Mouse (Mus musculus): ENCODE measurements around the gene Aaed1. TPM values are rescaled to one million over a fixed set of nuclear protein-coding genes. Genes with fewer than 3 reads are reported as not detected.
A peak's percentile ranks its signal among the peaks of the same experiment; 100 is the strongest.
"Not testable (repeated sequence)": the region's sequence is repeated elsewhere in the genome, so short reads cannot be mapped to it uniquely, and the experiment has no call there.

The Aaed1 gene
- polyA plus RNA-seq, 1 experiment from 2014 or later, result 51.9 TPM

DNA sequence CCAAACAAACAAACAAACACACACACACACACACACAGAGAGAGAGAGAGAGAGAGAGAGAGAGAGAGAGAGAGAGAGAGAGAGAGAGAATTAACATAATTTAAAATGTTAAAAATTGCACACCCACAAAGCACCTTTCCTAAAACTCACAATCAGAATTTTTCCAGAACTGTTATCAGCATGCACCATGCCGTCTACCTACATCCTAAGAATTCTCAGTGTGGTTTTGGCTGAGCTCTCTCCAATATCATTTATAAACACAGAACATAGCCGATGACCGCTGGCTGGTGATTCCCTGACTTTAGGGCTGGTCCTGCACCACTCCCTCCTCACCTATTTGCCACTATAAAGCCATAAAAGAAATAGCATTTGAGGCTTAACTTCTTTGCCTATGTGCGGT, 44.1 kb downstream of the Aaed1 start:
- H3K27ac ChIP-seq (ENCODE audit: low read depth), result no peak overlapping the region
- DNase-seq, result no peak
- whole genome bisulfite sequencing, result 71% methylated on average over 4 of the region's 4 CpGs
- H3K4me1 ChIP-seq (ENCODE audit: insufficient read depth), result no peaks in the 10 kb centered on the region
- H3K9ac ChIP-seq, result no peak overlapping the region
- no peaks in the 10 kb centered on the region for H3K36me3 ChIP-seq (ENCODE audit: insufficient read depth)
- no peak overlapping the region for H3K4me3 ChIP-seq (ENCODE audit: low read depth, low read length)
- no peaks in the 10 kb centered on the region for H3K27me3 ChIP-seq (ENCODE audit: insufficient read depth, low read length)
- H3K4me2 ChIP-seq, result no peak overlapping the region
- H3K9me3 ChIP-seq (ENCODE audit: low read depth, low read length), result no peaks in the 10 kb centered on the region
- no peak for ATAC-seq (ENCODE audit: insufficient read depth)
- TF ChIP-seq CTCF (IDR thresholded peaks at IDR 0.05; ENCODE audit: low read depth), result no peak

DNA sequence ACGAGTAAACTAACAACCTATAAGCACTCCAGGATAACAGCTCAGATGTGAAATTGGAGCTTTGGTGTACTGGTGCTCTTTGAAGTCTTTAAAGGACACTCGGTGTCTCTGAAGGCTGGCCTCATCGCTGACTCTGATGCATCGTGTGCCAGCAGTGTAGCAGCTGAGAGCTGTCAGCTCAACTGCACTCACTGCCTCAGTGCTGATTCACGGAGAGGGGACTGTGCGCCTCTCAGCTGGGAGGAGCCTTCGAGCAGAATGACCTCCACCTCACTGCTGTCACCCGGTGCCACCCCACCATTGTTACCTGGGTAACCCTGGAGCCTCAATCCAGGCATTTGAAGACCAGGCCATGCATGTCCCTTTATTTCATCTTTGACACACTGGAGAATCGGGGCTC, 45.4 kb downstream of the Aaed1 start:
- no peak for TF ChIP-seq CTCF (IDR thresholded peaks at IDR 0.05; ENCODE audit: low read depth)
- H3K36me3 ChIP-seq (ENCODE audit: insufficient read depth), result no peaks in the 10 kb centered on the region
- H3K9ac ChIP-seq, result 0 out of 2 replicates have a peak overlapping the region, but pooled peaks have one; percentile 14
- no peak overlapping the region for H3K4me3 ChIP-seq (ENCODE audit: low read depth, low read length)
- no peaks in the 10 kb centered on the region for H3K27me3 ChIP-seq (ENCODE audit: insufficient read depth, low read length)
- H3K27ac ChIP-seq (ENCODE audit: low read depth), result no peak overlapping the region
- no peaks in the 10 kb centered on the region for H3K9me3 ChIP-seq (ENCODE audit: low read depth, low read length)
- no peak overlapping the region for H3K4me2 ChIP-seq
- no peaks in the 10 kb centered on the region for H3K4me1 ChIP-seq (ENCODE audit: insufficient read depth)
- WGBS, result 16% methylated on average over 9 of the region's 9 CpGs
- DNase-seq (peak; percentile 67), ATAC-seq (ENCODE audit: insufficient read depth) (peak; percentile 85)

DNA sequence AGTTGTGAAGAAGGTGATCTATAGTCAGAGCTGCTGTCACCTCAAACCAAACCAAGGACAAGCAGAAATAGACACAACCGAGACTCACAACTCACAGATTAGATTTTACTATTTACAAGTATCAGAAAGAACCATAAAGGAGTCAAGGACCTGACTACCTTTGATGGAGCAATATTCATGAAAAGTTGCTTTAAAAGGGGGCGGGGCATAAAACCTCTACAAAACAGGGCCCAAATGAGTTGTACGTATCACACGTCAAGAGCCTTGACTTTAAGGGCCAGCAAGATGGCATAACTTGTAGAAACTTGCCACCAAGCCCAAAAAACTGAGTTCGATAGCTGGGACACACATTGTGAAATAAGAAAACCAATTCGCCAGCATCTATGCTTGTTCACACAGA, 47.9 kb downstream of the Aaed1 start:
- DNase-seq (no peak), ATAC-seq (ENCODE audit: insufficient read depth) (no peak)
- Histone ChIP-seq H3K4me1 (ENCODE audit: insufficient read depth) (no peaks in the 10 kb centered on the region), H3K4me3 (ENCODE audit: low read depth, low read length) (no peak overlapping the region), H3K27me3 (ENCODE audit: insufficient read depth, low read length) (no peaks in the 10 kb centered on the region), H3K9me3 (ENCODE audit: low read depth, low read length) (no peaks in the 10 kb centered on the region), H3K4me2 (no peak overlapping the region), H3K27ac (ENCODE audit: low read depth) (no peak overlapping the region), H3K36me3 (ENCODE audit: insufficient read depth) (no peaks in the 10 kb centered on the region), H3K9ac (no peak overlapping the region)
- TF ChIP-seq CTCF (IDR thresholded peaks at IDR 0.05; ENCODE audit: low read depth), result no peak
- 91% methylated on average over 6 of the region's 6 CpGs for WGBS

DNA sequence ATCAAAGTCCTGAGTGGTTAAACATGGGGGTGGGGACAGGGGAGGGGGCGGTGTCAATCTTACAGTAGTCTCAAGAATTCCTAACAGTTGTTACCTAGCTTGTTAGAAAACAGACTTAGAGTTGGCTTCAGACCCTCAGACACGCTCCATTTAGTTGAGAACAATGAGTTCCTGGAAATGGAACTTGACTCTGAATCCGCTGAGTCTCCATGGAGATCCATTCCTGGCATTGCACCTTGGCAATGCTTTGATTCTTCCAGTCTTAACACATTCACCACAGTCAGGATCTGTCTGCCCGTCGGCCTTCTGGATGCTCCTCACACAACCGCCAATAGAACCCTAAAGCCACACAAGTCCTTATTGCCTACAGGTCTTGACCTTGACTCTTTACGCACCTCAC, 52.6 kb downstream of the Aaed1 start:
- no peak for TF ChIP-seq CTCF (IDR thresholded peaks at IDR 0.05; ENCODE audit: low read depth)
- WGBS, result 86% methylated on average over 7 of the region's 7 CpGs
- no peak for DNase-seq

DNA sequence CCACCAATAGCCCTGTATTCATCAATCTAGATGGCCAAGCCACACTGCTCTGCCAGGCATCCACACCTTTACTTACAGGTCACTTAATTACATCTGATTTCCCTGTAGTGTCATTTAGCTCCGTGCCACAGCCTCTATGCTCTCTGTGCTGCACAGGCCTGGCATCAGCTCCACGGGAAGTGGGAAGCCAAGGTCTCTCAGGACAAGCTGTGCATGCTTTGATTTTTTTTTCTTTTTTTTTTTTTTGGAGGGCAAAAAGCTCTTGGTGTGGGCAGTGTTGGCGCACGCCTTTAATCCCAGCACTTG, 54.0 kb downstream of the Aaed1 start:
- Histone ChIP-seq H3K9ac (no peak overlapping the region), H3K4me3 (ENCODE audit: low read depth, low read length) (no peak overlapping the region), H3K27me3 (ENCODE audit: insufficient read depth, low read length) (no peaks in the 10 kb centered on the region), H3K9me3 (ENCODE audit: low read depth, low read length) (no peaks in the 10 kb centered on the region), H3K4me2 (no peak overlapping the region), H3K36me3 (ENCODE audit: insufficient read depth) (no peaks in the 10 kb centered on the region), H3K27ac (ENCODE audit: low read depth) (no peak overlapping the region), H3K4me1 (ENCODE audit: insufficient read depth) (no peaks in the 10 kb centered on the region)
- TF ChIP-seq CTCF (IDR thresholded peaks at IDR 0.05; ENCODE audit: low read depth), result no peak
- DNase-seq, result no peak
- 78% methylated on average over 4 of the region's 4 CpGs for WGBS
- no peak for ATAC-seq (ENCODE audit: insufficient read depth)

More for the DNA sequence above, 52.6 kb downstream of the Aaed1 start:
- Histone ChIP-seq H3K9ac (no peak overlapping the region), H3K27me3 (ENCODE audit: insufficient read depth, low read length) (no peaks in the 10 kb centered on the region), H3K27ac (ENCODE audit: low read depth) (no peak overlapping the region), H3K4me2 (no peak overlapping the region), H3K4me3 (ENCODE audit: low read depth, low read length) (no peak overlapping the region), H3K36me3 (ENCODE audit: insufficient read depth) (no peaks in the 10 kb centered on the region), H3K4me1 (ENCODE audit: insufficient read depth) (no peaks in the 10 kb centered on the region), H3K9me3 (ENCODE audit: low read depth, low read length) (no peaks in the 10 kb centered on the region)
- no peak for ATAC-seq (ENCODE audit: insufficient read depth)

DNA sequence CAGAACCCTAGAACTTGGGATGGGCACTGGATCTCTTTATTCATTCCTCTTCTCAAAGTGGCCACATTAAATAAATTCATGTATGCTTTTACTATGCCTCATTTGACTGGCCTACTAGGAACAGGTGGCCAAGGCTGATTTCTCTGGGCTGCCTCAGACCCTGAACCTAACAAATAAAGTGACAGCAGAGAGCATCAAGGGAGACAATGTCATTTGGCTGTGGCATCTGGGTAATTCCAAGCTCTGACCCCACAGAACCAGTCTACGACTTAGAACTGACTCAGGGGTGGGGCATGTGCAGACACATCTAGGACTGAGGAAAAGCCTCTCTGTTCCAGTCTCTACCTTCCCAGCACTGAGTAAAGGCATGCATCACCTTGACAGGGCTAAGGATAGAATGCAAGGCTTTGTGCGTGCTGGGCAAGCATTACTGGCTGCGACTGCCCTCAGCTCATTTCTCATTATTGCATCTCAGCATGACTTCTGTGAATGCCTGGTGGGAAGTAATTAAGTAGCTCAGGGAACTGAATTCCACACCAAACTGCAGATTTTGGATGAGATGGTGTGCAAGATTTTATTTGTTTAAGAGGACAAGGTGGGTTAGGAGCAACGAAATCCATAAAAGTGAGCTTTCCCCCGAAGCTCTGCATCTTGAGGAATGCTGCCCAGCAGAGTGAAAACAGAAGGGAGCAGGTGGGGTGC, 54.5 kb downstream of the Aaed1 start:
- DNase-seq (no peak), ATAC-seq (ENCODE audit: insufficient read depth) (no peak)
- WGBS, result 49% methylated on average over 5 of the region's 5 CpGs
- TF ChIP-seq CTCF (IDR thresholded peaks at IDR 0.05; ENCODE audit: low read depth), result no peak
- no peak overlapping the region for H3K4me3 ChIP-seq (ENCODE audit: low read depth, low read length)
- H3K36me3 ChIP-seq (ENCODE audit: insufficient read depth), result no peaks in the 10 kb centered on the region
- no peak overlapping the region for H3K27ac ChIP-seq (ENCODE audit: low read depth)
- no peaks in the 10 kb centered on the region for H3K27me3 ChIP-seq (ENCODE audit: insufficient read depth, low read length)
- H3K4me2 ChIP-seq, result no peak overlapping the region
- no peaks in the 10 kb centered on the region for H3K9me3 ChIP-seq (ENCODE audit: low read depth, low read length)
- H3K4me1 ChIP-seq (ENCODE audit: insufficient read depth), result no peaks in the 10 kb centered on the region
- no peak overlapping the region for H3K9ac ChIP-seq

DNA sequence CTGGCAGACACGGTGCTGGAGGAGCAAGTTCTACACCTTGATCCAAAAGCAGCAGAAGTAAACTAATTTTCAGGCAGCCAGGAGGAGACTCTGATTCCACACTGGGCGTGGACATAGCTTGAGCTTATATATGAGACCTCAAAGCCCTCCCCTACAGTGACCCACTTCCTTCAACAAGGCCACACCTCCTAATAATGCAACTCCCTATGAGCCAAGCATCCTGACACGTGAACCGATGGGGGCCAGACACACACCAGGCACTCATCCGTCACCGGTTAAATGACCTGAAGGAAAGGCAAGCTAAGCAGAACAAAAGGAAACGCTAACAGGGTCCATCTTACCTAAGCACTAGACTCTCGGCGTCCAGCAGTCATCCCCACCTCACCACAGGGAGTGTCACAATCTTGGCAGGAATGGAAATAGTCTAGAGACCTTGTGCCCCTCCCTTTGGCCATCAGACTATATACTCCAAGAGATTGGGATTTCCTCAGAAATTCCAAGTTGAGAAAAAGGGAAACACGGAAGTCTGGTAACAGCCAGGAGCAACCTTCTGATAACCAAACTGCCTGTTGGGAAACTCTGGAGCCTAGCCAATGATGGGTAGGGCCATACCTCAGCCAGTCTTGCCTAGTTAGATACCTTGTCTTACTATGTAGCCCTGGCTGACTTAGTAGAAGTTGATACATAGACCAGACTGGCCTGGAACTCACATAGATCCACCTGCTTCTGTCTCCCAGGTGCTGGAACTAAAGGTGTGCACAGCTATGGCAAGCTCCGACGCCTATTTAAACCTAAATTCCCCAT, 55.3 kb downstream of the Aaed1 start:
- ATAC-seq (ENCODE audit: insufficient read depth) (no peak), DNase-seq (no peak)
- no peak overlapping the region for H3K27ac ChIP-seq (ENCODE audit: low read depth)
- H3K9ac ChIP-seq, result no peak overlapping the region
- H3K4me2 ChIP-seq, result no peak overlapping the region
- no peak for TF ChIP-seq CTCF (IDR thresholded peaks at IDR 0.05; ENCODE audit: low read depth)
- no peaks in the 10 kb centered on the region for H3K27me3 ChIP-seq (ENCODE audit: insufficient read depth, low read length)
- H3K36me3 ChIP-seq (ENCODE audit: insufficient read depth), result no peaks in the 10 kb centered on the region
- H3K9me3 ChIP-seq (ENCODE audit: low read depth, low read length), result no peaks in the 10 kb centered on the region
- WGBS, result 77% methylated on average over 12 of the region's 12 CpGs
- H3K4me1 ChIP-seq (ENCODE audit: insufficient read depth), result no peaks in the 10 kb centered on the region
- H3K4me3 ChIP-seq (ENCODE audit: low read depth, low read length), result no peak overlapping the region

DNA sequence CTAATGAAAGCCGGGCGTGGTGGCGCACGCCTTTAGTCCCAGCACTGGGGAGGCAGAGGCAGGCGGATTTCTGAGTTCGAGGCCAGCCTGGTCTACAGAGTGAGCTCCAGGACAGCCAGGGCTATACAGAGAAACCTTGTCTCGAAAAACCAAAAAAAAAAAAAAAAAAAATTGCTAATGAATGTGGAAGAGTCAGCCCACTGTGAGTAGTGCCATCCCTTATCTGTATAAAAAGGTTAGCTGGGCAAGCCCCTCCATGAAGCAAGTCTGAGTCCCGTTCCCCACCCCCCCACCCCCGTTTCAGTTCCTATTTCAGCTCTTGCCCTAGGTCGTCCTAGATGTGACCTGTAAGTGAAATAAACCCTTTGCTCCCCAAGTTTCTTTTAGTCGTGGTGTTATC, 58.3 kb downstream of the Aaed1 start:
- not testable (repeated sequence) for H3K36me3 ChIP-seq (ENCODE audit: insufficient read depth); H3K4me2 ChIP-seq; H3K9ac ChIP-seq; H3K4me1 ChIP-seq (ENCODE audit: insufficient read depth); H3K27me3 ChIP-seq (ENCODE audit: insufficient read depth, low read length); DNase-seq; ATAC-seq (ENCODE audit: insufficient read depth); H3K27ac ChIP-seq (ENCODE audit: low read depth); H3K4me3 ChIP-seq (ENCODE audit: low read depth, low read length); H3K9me3 ChIP-seq (ENCODE audit: low read depth, low read length)
- 71% methylated on average over 10 of the region's 11 CpGs for WGBS

All from lung, embryonic 14.5 days (tissue).